Mouse (Mus musculus) bone marrow, adult 2 months (tissue): ENCODE results near the gene Lmtk3. TPM values are rescaled to one million over a fixed set of nuclear protein-coding genes. Genes with fewer than 3 reads are reported as not detected.

Source experiments
- H3K27ac ChIP-seq: fragments of 200-500 bp; 2 replicates; pipeline ENCODE4 v1.5.1; 2012; ENCODE audit warnings: low read depth, mild to moderate bottlenecking, control low read depth, inconsistent platforms, low read length; ENCODE audit not compliant: control insufficient read depth, poor library complexity, insufficient read depth
- H3K4me1 ChIP-seq: fragments of 200-500 bp; 2 replicates; pipeline ENCODE4 v1.6.1; 2011; ENCODE audit warnings: low read length; ENCODE audit not compliant: control insufficient read depth, insufficient read depth
- H3K4me3 ChIP-seq: fragments of 200-500 bp; replicated peaks from 2 replicates; pipeline ENCODE3; 2011; ENCODE audit warnings: mild to moderate bottlenecking, low read depth, low read length, control low read depth; ENCODE audit not compliant: control insufficient read depth
- CTCF ChIP-seq: fragments of 200-500 bp; IDR thresholded peaks from 2 replicates; pipeline ENCODE4 v1.5.1; 2011; ENCODE audit warnings: low read length, control low read depth; ENCODE audit not compliant: control insufficient read depth, insufficient read depth
- POLR2A ChIP-seq: fragments of 200-500 bp; IDR thresholded peaks from 2 replicates; pipeline ENCODE4 v1.6.1; 2011; ENCODE audit warnings: low read depth, mild to moderate bottlenecking, control low read depth, low read length, borderline replicate concordance; ENCODE audit not compliant: control insufficient read depth
- WGBS: fragments of 180-500 bp; shearing (Covaris S2); methylation state at CpG from one replicate; pipeline ENCODE4 v1.1.7; 2018; 5-methylcytosine and 5-hydroxymethylcytosine counted together
- polyA plus RNA-seq: library from polyadenylated mRNA; stranded (reverse); fragments of >200 nt; gene quantifications from 2 replicates; pipeline ENCODE4 v1.2.4, GENCODE M21; 2011; ENCODE audit warnings: low replicate concordance; ENCODE audit not compliant: missing spikeins, insufficient read depth, insufficient read length

Lmtk3 gene
- polyA plus RNA-seq, 1 experiment, result not detected

DNA sequence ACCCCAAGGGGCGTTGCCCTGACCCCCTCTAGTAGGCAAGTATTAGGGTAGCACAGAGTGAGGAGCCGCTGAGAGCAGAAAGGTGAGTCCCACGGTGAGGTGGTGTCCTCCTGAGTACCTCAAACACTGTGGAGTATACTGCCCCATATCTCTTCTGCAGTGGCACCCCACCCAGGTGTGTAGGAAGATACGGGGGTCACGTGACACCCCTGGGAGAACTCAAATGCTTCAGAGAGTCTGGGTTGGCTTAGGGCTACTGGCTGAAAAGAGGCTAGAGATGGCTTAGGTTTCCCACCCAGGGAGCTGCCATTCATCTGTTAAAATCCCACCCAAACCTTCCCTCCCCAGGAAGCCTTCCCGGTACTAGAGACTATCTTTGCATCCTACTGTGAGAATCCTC is 13.4 kb downstream of the Lmtk3 start:
- peaks cover 3% of the 10 kb centered on the region for H3K4me1 ChIP-seq

DNA sequence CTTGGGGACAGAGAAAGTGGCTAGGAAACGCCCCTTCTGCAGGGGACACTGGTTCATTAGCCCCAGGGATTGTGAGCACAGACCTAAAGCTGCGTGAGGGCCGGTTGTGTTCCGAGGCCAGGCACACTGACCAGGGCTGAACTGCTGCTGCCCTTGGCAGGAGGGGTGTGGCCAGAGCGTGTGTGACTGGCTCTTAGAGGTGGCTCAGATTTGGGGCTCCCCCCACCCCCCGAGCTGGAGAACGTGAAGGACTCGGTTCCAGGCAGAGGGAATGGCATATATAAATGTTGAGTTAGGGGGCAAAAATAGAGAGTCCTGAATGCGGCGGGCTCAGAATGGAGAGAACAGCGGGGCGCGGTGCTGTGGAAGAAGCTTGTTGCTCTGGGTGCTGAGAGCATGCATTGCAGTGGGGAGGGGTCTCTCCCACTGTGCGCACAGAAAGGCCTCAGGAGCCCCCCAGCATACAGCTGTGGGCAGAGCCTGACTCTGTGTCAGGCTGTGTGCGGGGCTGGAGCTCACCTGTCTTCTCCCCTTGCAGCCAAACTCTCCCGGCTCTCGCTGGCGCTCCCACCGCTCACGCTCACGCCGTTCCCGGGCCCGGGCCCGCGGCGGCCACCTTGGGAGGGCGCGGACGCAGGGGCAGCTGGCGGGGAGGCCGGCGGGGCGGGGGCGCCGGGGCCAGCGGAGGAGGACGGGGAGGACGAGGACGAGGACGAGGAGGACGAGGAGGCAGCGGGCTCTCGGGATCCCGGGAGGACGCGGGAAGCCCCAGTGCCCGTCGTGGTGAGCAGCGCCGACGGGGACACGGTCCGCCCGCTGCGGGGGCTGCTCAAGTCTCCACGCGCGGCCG is 14.3 kb downstream of the Lmtk3 start:
- TF ChIP-seq CTCF, result no peak
- TF ChIP-seq POLR2A, result no peak
- peak overlapping the region; percentile 69 for H3K4me3 ChIP-seq
- peaks cover 3% of the 10 kb centered on the region for H3K4me1 ChIP-seq
- WGBS, result 4% methylated on average over 60 of the region's 60 CpGs
- no peak overlapping the region for H3K27ac ChIP-seq

More for the DNA sequence above, 13.4 kb downstream of the Lmtk3 start:
- Histone ChIP-seq H3K4me3 (no peak overlapping the region), H3K27ac (no peak overlapping the region)
- WGBS, result 59% methylated on average over 6 of the region's 6 CpGs
- no peak for TF ChIP-seq CTCF
- no peak for TF ChIP-seq POLR2A

DNA sequence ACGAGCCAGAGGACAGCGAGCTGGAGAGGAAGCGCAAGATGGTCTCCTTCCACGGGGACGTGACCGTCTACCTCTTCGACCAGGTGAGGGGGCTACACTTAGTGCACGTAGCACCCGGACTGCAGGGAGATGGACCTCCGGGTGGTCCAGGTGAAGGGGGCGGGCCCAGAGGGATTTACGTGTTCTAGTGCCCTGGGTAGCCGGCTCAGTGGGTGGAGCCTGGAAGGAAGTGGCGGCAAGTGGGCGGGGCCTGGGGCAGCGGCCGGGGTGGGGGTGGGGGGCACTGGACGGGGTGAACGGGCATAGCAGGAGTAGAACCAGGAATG is 14.9 kb downstream of the Lmtk3 start:
- TF ChIP-seq POLR2A, result no peak
- TF ChIP-seq CTCF, result no peak
- H3K4me1 ChIP-seq, result peaks cover 3% of the 10 kb centered on the region

DNA sequence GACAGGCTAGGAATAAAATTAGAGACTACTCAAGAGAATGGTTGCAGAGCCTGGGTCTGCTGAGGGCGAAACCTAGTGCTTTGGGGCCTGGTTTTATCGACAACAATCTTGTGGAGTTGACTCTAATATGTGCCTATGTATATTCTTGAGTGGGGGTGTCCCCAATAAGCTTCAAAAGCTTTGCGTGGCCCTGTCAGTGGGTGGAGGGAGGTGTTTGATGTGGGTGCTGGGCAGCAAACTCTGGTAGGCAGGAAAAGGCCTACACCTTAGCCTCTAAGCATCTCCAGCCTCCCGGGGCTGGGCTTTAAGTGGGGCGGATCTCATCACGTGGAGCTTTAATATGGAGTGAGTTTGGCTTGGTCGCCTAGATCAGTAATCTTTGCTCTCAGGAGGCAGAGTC is 15.4 kb downstream of the Lmtk3 start:
- peaks cover 3% of the 10 kb centered on the region for H3K4me1 ChIP-seq
- no peak overlapping the region for H3K27ac ChIP-seq
- 52% methylated on average over 7 of the region's 7 CpGs for WGBS
- H3K4me3 ChIP-seq, result no peak overlapping the region
- no peak for TF ChIP-seq CTCF
- no peak for TF ChIP-seq POLR2A

More for the DNA sequence above, 14.9 kb downstream of the Lmtk3 start:
- H3K27ac ChIP-seq, result no peak overlapping the region
- H3K4me3 ChIP-seq, result peak overlapping the region; percentile 69
- WGBS, result 2% methylated on average over 19 of the region's 19 CpGs

DNA sequence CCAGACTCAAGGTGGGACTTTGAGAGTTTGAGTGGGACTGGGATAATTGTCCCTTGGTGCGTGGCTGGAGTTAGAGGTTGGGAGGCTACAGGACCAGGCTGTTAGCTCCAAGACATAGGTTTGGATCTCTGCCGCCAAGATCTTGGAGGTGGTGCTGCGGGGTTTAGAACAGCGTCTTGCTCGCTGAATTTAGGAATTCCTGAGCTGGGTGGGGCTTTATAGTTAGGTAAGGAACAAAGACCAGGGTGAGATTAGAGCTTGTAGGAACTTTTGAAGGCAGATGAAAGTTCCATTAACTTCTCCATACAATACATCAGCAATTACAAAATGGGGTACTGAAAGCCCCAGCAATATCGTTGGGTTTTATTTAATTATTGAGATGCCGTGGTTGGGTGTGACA is 16.5 kb downstream of the Lmtk3 start:
- 38% methylated on average over 7 of the region's 7 CpGs for WGBS
- Histone ChIP-seq H3K4me1 (peaks cover 3% of the 10 kb centered on the region), H3K27ac (no peak overlapping the region), H3K4me3 (no peak overlapping the region)
- no peak for TF ChIP-seq CTCF

DNA sequence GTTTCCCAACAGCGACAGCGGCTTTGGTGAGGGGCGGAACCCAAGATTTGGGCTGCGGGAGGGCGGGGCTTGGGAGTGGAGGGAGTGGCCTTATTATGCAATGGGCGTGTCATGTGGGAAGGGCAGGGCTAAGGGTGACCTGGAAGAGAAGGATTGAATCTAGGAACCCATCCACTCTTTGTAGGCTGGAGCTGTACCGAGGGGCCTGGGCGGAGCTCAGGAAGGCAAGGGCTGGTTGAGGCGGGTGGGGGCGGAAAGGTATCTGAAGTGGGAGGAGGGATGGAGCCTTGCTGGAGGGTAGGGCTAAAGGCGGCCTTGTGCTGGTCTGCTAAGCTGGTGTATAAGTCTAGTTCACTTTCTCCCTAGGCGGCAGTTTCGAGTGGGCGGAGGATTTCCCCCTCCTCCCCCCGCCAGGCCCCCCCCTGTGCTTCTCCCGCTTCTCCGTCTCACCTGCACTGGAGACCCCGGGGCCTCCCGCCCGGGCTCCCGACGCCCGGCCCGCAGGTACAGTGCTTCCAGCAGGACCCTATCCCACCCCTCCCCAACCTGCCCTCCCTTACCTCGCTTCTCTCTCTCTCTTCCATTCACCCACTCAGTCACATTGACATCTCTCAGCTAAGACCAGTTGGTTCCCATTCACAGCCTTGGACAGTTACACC is 17.1 kb downstream of the Lmtk3 start:
- Histone ChIP-seq H3K27ac (no peak overlapping the region), H3K4me1 (peaks cover 3% of the 10 kb centered on the region), H3K4me3 (peak overlapping the region; percentile 53)
- WGBS, result 2% methylated on average over 25 of the region's 25 CpGs
- 0 out of 2 replicates have a peak, but pooled peaks have one; percentile 10 for TF ChIP-seq POLR2A
- TF ChIP-seq CTCF, result no peak

DNA sequence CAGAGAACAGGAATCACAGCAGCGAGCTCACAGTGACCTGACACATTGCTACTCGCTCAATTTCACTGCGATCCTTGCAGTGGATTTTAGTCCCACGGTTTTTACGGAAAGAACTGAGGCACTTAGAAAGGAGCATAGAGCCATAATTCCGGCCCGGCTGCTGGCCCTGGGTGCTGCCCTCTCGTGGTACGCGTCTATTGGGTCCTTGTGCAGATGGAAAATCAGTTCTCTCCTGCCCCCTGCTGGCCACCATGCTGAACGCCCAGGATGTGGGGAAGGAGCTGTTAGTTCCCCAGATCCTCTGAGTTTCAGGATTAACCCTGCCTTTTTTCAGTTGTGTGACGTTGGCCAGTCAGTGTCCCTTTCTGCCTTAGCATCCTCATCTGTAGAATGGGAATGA is 17.8 kb downstream of the Lmtk3 start:
- Histone ChIP-seq H3K4me1 (peaks cover 1% of the 10 kb centered on the region), H3K27ac (no peak overlapping the region), H3K4me3 (peak overlapping the region; percentile 53)
- peak; percentile 100 for TF ChIP-seq CTCF
- TF ChIP-seq POLR2A, result no peak
- 2% methylated on average over 12 of the region's 12 CpGs for WGBS

DNA sequence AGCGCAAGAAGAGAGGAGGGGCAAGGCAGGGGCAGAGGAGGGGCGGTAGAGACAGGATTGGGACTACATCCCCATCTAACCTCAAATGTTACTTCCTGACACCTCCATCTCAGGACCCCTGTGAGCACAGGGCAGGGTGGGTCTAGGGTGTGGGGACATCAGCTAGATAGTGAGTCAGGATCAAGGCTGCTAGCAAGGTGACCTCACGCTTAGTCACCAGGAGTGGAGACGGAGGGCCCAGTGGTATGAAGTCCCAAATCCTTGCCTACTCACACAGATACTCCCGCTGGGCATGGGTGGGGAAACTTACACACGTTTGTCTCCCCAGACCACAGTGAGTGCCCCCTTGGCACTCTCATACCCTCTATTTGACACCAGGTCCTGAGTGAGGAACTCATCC is 19.0 kb downstream of the Lmtk3 start:
- H3K4me3 ChIP-seq, result no peak overlapping the region
- H3K4me1 ChIP-seq, result peaks cover 1% of the 10 kb centered on the region
- WGBS, result 80% methylated on average over 6 of the region's 6 CpGs
- H3K27ac ChIP-seq, result no peak overlapping the region
- no peak for TF ChIP-seq POLR2A
- no peak for TF ChIP-seq CTCF

DNA sequence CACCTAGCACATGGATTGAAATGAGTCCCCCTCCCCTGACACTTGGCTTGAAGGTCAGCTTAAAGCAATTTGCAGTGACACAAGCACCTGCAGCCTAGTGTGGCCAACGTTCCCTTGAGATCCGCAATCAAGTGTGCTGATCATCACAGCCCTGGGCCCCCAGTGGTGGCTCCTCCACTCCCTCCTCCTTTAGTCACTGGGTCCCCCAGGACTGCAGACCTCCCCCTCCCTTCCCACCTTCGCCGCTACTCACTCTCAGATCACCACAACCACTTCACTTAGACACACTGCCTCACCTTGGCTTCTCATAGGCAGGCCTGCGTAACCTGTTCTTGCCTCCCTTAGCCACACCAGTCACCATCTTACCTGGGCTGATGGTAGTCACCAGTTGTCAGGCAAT is 22.4 kb downstream of the Lmtk3 start:
- 78% methylated on average over 5 of the region's 5 CpGs for WGBS
- Histone ChIP-seq H3K27ac (no peak overlapping the region), H3K4me3 (no peak overlapping the region), H3K4me1 (peaks cover 1% of the 10 kb centered on the region)
- TF ChIP-seq CTCF (no peak), POLR2A (no peak)
